Mouse (Mus musculus): ENCODE data around the gene Lhfpl3. TPM values are rescaled to one million over a fixed set of nuclear protein-coding genes. Genes with fewer than 3 reads are reported as not detected.
"Not testable (repeated sequence)": the region's sequence is repeated elsewhere in the genome, so short reads cannot be mapped to it uniquely, and the experiment has no call there.

The Lhfpl3 gene
- polyA plus RNA-seq (2016; fragmentation: Nextera tagmentation; extraction: Ambion mirVana) = 0.09 and 0.12 TPM in 2 replicates

GRCm38 (mm10) chr5:22745885-22746532 lies at the start of gene Lhfpl3:
Lhfpl3 (plus strand) TSS chr5:22746059.
- Histone ChIP-seq H3K9me3 (replicated peaks) (no peaks in the 10 kb centered on the region), H3K4me2 (peak within 1 kb of the TSS; percentile 99), H3K4me3 (peak within 1 kb of the TSS; percentile 65), H3K4me1 (replicated peaks) (peaks cover 18% of the 10 kb centered on the region; the same call in 1 of the 2 replicates), H3K36me3 (no peaks in the 10 kb centered on the region), H3K27ac (ENCODE audit: poor library complexity, severe bottlenecking) (no peak within 1 kb of the TSS), H3K9ac (peak within 1 kb of the TSS; percentile 39; the same call in 1 of the 2 replicates), H3K27me3 (replicated peaks) (peaks cover 56% of the 10 kb centered on the region)
- ATAC-seq (ENCODE audit: insufficient number of reproducible peaks, low FRiP score) = peak; percentile 42; the same call in 1 of the 2 replicates
- under 1% methylated on average over 47 of the region's 53 CpGs for WGBS

- not testable (repeated sequence) for H3K4me1 ChIP-seq (replicated peaks); H3K4me2 ChIP-seq; H3K4me3 ChIP-seq; H3K27ac ChIP-seq (ENCODE audit: poor library complexity, severe bottlenecking); ATAC-seq (ENCODE audit: insufficient number of reproducible peaks, low FRiP score); H3K36me3 ChIP-seq; H3K9ac ChIP-seq; H3K27me3 ChIP-seq (replicated peaks)
- 77% methylated on average over 4 of the region's 4 CpGs for WGBS
- peaks cover 12% of the 10 kb centered on the region for H3K9me3 ChIP-seq (replicated peaks)
Observed at GRCm38 (mm10) chr5:22706271-22706670, 39.6 kb upstream of the Lhfpl3 start.

- H3K27me3 ChIP-seq (replicated peaks) = peaks cover 55% of the 10 kb centered on the region
- no peaks in the 10 kb centered on the region for H3K9me3 ChIP-seq (replicated peaks)
- peak overlapping the region; percentile 65 for H3K4me3 ChIP-seq
- no peaks in the 10 kb centered on the region for H3K36me3 ChIP-seq
- 2% methylated on average over 10 of the region's 10 CpGs for WGBS
- ATAC-seq (ENCODE audit: insufficient number of reproducible peaks, low FRiP score) = no peak
- peak overlapping the region; percentile 99 for H3K4me2 ChIP-seq
- H3K9ac ChIP-seq = 0 out of 2 replicates have a peak overlapping the region, but pooled peaks have one; percentile 39
- H3K4me1 ChIP-seq (replicated peaks) = peaks cover 18% of the 10 kb centered on the region; the same call in 1 of the 2 replicates
- no peak overlapping the region for H3K27ac ChIP-seq (ENCODE audit: poor library complexity, severe bottlenecking)
Observed at GRCm38 (mm10) chr5:22745529-22745884, 352 bp upstream of the Lhfpl3 start.

GRCm38 (mm10) chr5:22746533-22747021 lies 718 bp downstream of the Lhfpl3 start:
- H3K9ac ChIP-seq = peak overlapping the region; percentile 39; the same call in 1 of the 2 replicates
- H3K27me3 ChIP-seq (replicated peaks) = peaks cover 58% of the 10 kb centered on the region
- WGBS = 2% methylated on average over 20 of the region's 20 CpGs
- peaks cover 18% of the 10 kb centered on the region; the same call in 1 of the 2 replicates for H3K4me1 ChIP-seq (replicated peaks)
- peak overlapping the region; percentile 65 for H3K4me3 ChIP-seq
- no peaks in the 10 kb centered on the region for H3K36me3 ChIP-seq
- peak; percentile 42; the same call in 1 of the 2 replicates for ATAC-seq (ENCODE audit: insufficient number of reproducible peaks, low FRiP score)
- peak overlapping the region; percentile 99 for H3K4me2 ChIP-seq
- H3K27ac ChIP-seq (ENCODE audit: poor library complexity, severe bottlenecking) = no peak overlapping the region
- no peaks in the 10 kb centered on the region for H3K9me3 ChIP-seq (replicated peaks)

- Histone ChIP-seq H3K27ac (ENCODE audit: poor library complexity, severe bottlenecking) (no peak overlapping the region), H3K27me3 (replicated peaks) (peaks cover 59% of the 10 kb centered on the region), H3K4me3 (peak overlapping the region; percentile 65), H3K36me3 (no peaks in the 10 kb centered on the region), H3K9me3 (replicated peaks) (no peaks in the 10 kb centered on the region), H3K4me2 (peak overlapping the region; percentile 99), H3K9ac (no peak overlapping the region), H3K4me1 (replicated peaks) (peaks cover 18% of the 10 kb centered on the region; the same call in 1 of the 2 replicates)
- no peak for ATAC-seq (ENCODE audit: insufficient number of reproducible peaks, low FRiP score)
- WGBS = 1% methylated on average over 7 of the region's 7 CpGs
Observed at GRCm38 (mm10) chr5:22747305-22747704, 1.4 kb downstream of the Lhfpl3 start.

- Histone ChIP-seq H3K27me3 (replicated peaks) (no peaks in the 10 kb centered on the region), H3K36me3 (no peaks in the 10 kb centered on the region), H3K27ac (ENCODE audit: poor library complexity, severe bottlenecking) (no peak overlapping the region), H3K4me3 (no peak overlapping the region), H3K9me3 (replicated peaks) (no peaks in the 10 kb centered on the region), H3K9ac (no peak overlapping the region), H3K4me1 (replicated peaks) (no peaks in the 10 kb centered on the region), H3K4me2 (no peak overlapping the region)
- ATAC-seq (ENCODE audit: insufficient number of reproducible peaks, low FRiP score) = no peak
- WGBS = 28% methylated on average over 3 of the region's 3 CpGs
Observed at GRCm38 (mm10) chr5:22757261-22757660, 11.4 kb downstream of the Lhfpl3 start.

GRCm38 (mm10) chr5:22770726-22771125 lies 24.9 kb downstream of the Lhfpl3 start:
- Histone ChIP-seq H3K4me3 (no peak overlapping the region), H3K9ac (no peak overlapping the region), H3K9me3 (replicated peaks) (no peaks in the 10 kb centered on the region), H3K27ac (ENCODE audit: poor library complexity, severe bottlenecking) (no peak overlapping the region), H3K36me3 (no peaks in the 10 kb centered on the region), H3K27me3 (replicated peaks) (no peaks in the 10 kb centered on the region), H3K4me2 (no peak overlapping the region), H3K4me1 (replicated peaks) (no peaks in the 10 kb centered on the region)
- 48% methylated on average over 1 of the region's 1 CpGs for WGBS
- no peak for ATAC-seq (ENCODE audit: insufficient number of reproducible peaks, low FRiP score)

GRCm38 (mm10) chr5:22795361-22795760 lies 49.5 kb downstream of the Lhfpl3 start:
- H3K4me1 ChIP-seq (replicated peaks) = no peaks in the 10 kb centered on the region
- no peaks in the 10 kb centered on the region for H3K36me3 ChIP-seq
- 79% methylated on average over 1 of the region's 1 CpGs for WGBS
- H3K4me2 ChIP-seq = no peak overlapping the region
- no peaks in the 10 kb centered on the region for H3K27me3 ChIP-seq (replicated peaks)
- no peak overlapping the region for H3K4me3 ChIP-seq
- H3K27ac ChIP-seq (ENCODE audit: poor library complexity, severe bottlenecking) = no peak overlapping the region
- H3K9me3 ChIP-seq (replicated peaks) = no peaks in the 10 kb centered on the region
- no peak overlapping the region for H3K9ac ChIP-seq
- no peak for ATAC-seq (ENCODE audit: insufficient number of reproducible peaks, low FRiP score)

GRCm38 (mm10) chr5:22813426-22813825 lies 67.6 kb downstream of the Lhfpl3 start:
- H3K27me3 ChIP-seq (replicated peaks) = no peaks in the 10 kb centered on the region
- H3K9me3 ChIP-seq (replicated peaks) = no peaks in the 10 kb centered on the region
- ATAC-seq (ENCODE audit: insufficient number of reproducible peaks, low FRiP score) = no peak
- H3K4me2 ChIP-seq = no peak overlapping the region
- no peak overlapping the region for H3K27ac ChIP-seq (ENCODE audit: poor library complexity, severe bottlenecking)
- WGBS = 83% methylated on average over 4 of the region's 4 CpGs
- H3K4me1 ChIP-seq (replicated peaks) = no peaks in the 10 kb centered on the region
- no peaks in the 10 kb centered on the region for H3K36me3 ChIP-seq
- no peak overlapping the region for H3K9ac ChIP-seq
- H3K4me3 ChIP-seq = no peak overlapping the region

GRCm38 (mm10) chr5:22829822-22830450 lies 84.1 kb downstream of the Lhfpl3 start:
- 81% methylated on average over 3 of the region's 3 CpGs for WGBS
- H3K36me3 ChIP-seq = no peaks in the 10 kb centered on the region
- H3K4me3 ChIP-seq = no peak overlapping the region
- H3K9me3 ChIP-seq (replicated peaks) = peaks cover 7% of the 10 kb centered on the region; the same call in 1 of the 2 replicates
- no peak overlapping the region for H3K9ac ChIP-seq
- no peak overlapping the region for H3K4me2 ChIP-seq
- H3K27ac ChIP-seq (ENCODE audit: poor library complexity, severe bottlenecking) = no peak overlapping the region
- H3K27me3 ChIP-seq (replicated peaks) = no peaks in the 10 kb centered on the region
- no peaks in the 10 kb centered on the region for H3K4me1 ChIP-seq (replicated peaks)
- ATAC-seq (ENCODE audit: insufficient number of reproducible peaks, low FRiP score) = no peak

- H3K4me2 ChIP-seq = peak overlapping the region; percentile 34
- no peaks in the 10 kb centered on the region for H3K4me1 ChIP-seq (replicated peaks)
- H3K36me3 ChIP-seq = no peaks in the 10 kb centered on the region
- no peak overlapping the region for H3K9ac ChIP-seq
- H3K9me3 ChIP-seq (replicated peaks) = no peaks in the 10 kb centered on the region
- H3K4me3 ChIP-seq = no peak overlapping the region
- WGBS = 42% methylated on average over 14 of the region's 14 CpGs
- no peak for ATAC-seq (ENCODE audit: insufficient number of reproducible peaks, low FRiP score)
- H3K27ac ChIP-seq (ENCODE audit: poor library complexity, severe bottlenecking) = no peak overlapping the region
- H3K27me3 ChIP-seq (replicated peaks) = no peaks in the 10 kb centered on the region
Observed at GRCm38 (mm10) chr5:22851572-22851971, 105.7 kb downstream of the Lhfpl3 start.
